Mouse (Mus musculus): Measurements from ENCODE around the gene Ptn. TPM values are rescaled to one million over a fixed set of nuclear protein-coding genes. Genes with fewer than 3 reads are reported as not detected.
A peak's percentile ranks its signal among the peaks of the same experiment; 100 is the strongest.
"Not testable (repeated sequence)": the region's sequence is repeated elsewhere in the genome, so short reads cannot be mapped to it uniquely, and the experiment has no call there.

The Ptn gene
- total RNA-seq, 2 experiments from 2014 or later, result 630 to 696 TPM

- intact Hi-C loops (cut with DNase I), result no loop called here
Observed at GRCm38 (mm10) chr6:36777567-36778337, 32.3 kb downstream of the Ptn start.

GRCm38 (mm10) chr6:36777039-36777438 is 33.0 kb downstream of the Ptn start:
- intact Hi-C loops (cut with DNase I), result no loop called here
- peak in 1 of 2 experiments; percentile 81 for DNase-seq (ENCODE audit: low spot score in 2 of 2)

More at GRCm38 (mm10) chr6:36777567-36778337, 32.3 kb downstream of the Ptn start:
- DNase-seq (ENCODE audit: low spot score in 2 of 2), result no peak

GRCm38 (mm10) chr6:36775647-36776360 is 34.2 kb downstream of the Ptn start:
- DNase-seq (ENCODE audit: low spot score in 2 of 2), result no peak
- intact Hi-C loops (cut with DNase I), result no loop called here

DNA sequence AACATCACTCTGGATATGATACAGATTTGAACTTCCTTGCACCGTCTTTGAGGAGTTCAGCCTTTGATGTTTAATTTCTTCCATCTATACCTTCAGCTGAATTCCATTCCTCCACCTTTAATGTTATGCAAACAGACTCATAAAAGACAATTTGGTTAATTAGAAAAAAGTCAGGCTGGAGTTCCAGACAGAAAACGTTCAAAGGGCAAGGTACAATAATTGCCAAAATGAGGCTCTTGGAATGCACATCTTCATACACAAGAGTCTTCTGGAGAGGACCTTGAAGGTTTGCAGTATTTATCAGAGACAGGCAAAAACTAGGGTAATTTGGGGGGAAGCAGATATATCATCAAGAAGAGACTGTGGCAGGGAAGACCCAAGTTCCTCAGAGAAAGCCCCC is 37.5 kb downstream of the Ptn start:
- intact Hi-C loops (cut with DNase I), result no loop called here
- DNase-seq (ENCODE audit: low spot score in 2 of 2), result no peak

GRCm38 (mm10) chr6:36769012-36769411 is 41.0 kb downstream of the Ptn start:
- DNase-seq (ENCODE audit: low spot score in 2 of 2), result no peak
- intact Hi-C loops (cut with DNase I), result no loop called here

- intact Hi-C loops (cut with DNase I), result no loop called here
- DNase-seq (ENCODE audit: low spot score in 2 of 2), result no peak
Observed at GRCm38 (mm10) chr6:36766941-36767340, 43.1 kb downstream of the Ptn start.

- DNase-seq (ENCODE audit: low spot score in 2 of 2), result peak in 1 of 2 experiments; percentile 35
- intact Hi-C loops (cut with DNase I), result no loop called here
Observed at GRCm38 (mm10) chr6:36755001-36755885, 54.8 kb downstream of the Ptn start.

DNA sequence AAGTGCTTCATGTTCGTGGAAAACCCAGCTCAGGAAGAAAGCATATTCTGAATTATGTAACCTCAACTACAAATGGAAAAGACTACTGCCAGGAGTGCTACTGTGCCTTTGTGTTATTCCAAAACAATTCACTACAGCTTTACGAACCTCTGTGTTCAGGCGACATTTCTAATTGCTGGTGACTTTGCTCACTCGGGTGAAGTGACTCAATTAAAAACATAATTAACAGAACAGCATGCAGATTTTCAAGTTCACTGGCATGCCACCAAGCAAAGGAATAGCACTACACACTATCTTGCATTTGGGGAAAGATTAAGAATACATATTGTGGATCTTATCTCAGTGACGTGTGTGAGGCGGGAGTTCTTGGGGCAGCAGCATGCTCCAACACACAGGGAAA is 57.1 kb downstream of the Ptn start:
- no peak for DNase-seq (ENCODE audit: low spot score in 2 of 2)
- intact Hi-C loops (cut with DNase I), result no loop called here

GRCm38 (mm10) chr6:36739811-36740210 is 70.2 kb downstream of the Ptn start:
- no peak for DNase-seq (ENCODE audit: low spot score in 2 of 2)
- intact Hi-C loops (cut with DNase I), result no loop called here

DNA sequence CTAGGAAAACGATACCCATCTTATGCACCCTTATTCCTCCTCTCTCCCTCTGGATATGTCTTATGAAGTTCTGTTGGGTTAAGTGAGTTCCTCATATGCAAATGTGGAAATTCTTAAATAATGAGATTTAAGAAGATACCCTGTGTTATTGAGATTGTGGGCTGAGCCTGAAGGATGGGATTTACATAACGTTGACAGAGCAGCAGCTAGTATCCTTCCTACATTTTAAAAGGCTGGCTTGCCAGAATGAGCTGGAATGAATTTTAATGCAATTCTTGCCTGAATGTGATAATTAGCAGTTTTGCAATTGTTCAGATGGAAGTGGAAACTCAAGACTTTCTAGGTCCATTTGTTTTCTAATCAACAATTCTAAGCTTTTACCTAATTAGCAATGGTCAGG is 73.3 kb downstream of the Ptn start:
- intact Hi-C loops (cut with DNase I), result no loop called here
- no peak for DNase-seq (ENCODE audit: low spot score in 2 of 2)

DNA sequence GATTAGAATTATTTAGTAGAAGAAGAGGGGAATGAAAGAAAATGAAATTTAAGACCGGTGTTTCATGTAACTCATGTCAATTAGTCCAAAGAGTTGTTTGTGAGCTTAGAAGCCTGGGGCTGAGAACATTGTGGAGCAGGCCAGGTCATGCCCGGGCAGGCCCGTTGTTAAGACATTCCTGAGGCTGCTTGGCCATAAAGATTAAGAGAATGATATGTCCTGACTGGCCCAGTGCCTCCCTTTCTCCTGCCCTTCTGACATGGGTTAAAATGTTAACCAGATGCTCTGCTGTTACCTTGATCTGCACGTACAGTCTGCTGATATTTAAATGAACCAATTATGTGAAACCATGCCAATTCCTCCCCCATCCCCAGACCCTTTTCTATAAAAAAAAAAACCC is 74.4 kb downstream of the Ptn start:
- intact Hi-C loops (cut with DNase I); DNase-seq (ENCODE audit: low spot score in 2 of 2): not testable (repeated sequence)

- intact Hi-C loops (cut with DNase I), result not testable (repeated sequence)
Observed at GRCm38 (mm10) chr6:36729811-36730210, 80.2 kb downstream of the Ptn start.

GRCm38 (mm10) chr6:36728079-36728478 is 81.9 kb downstream of the Ptn start:
- no peak for DNase-seq (ENCODE audit: low spot score in 2 of 2)
- intact Hi-C loops (cut with DNase I), result no loop called here

More at GRCm38 (mm10) chr6:36729811-36730210, 80.2 kb downstream of the Ptn start:
- DNase-seq (ENCODE audit: low spot score in 2 of 2), result not testable (repeated sequence)

DNA sequence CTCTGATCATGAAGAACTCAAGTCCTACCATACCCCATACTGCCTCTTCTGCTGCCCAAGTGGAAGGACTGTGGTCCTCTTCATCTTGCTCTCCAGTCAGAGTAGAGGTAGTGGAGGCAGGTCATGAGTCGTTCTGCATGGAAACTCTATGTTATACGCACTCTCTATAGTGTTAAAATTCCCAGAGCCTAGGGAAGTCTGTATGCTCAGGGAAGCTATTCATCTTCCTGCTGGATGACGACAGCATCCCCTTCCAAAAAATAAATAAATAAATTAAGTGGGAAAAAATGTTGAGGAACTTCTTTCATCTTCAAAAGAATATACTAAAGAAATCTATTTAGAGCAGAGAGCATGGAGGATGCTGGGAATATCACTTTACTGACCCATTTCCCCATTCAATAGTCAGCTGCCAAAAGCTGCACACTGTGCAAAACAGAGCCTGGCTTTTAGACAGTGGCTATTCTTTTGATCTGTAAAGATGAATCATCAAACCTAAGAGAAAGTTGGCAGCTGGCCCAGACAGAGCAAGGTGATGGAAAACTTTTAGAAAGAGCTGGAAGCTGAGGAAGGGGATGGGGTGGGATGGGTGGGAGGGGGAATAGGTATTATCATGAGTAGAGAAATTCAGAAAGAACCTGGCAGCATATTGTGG is 84.4 kb downstream of the Ptn start:
- intact Hi-C loops (cut with DNase I), result no loop called here
- peak in 1 of 2 experiments; percentile 39 for DNase-seq (ENCODE audit: low spot score in 2 of 2)

DNA sequence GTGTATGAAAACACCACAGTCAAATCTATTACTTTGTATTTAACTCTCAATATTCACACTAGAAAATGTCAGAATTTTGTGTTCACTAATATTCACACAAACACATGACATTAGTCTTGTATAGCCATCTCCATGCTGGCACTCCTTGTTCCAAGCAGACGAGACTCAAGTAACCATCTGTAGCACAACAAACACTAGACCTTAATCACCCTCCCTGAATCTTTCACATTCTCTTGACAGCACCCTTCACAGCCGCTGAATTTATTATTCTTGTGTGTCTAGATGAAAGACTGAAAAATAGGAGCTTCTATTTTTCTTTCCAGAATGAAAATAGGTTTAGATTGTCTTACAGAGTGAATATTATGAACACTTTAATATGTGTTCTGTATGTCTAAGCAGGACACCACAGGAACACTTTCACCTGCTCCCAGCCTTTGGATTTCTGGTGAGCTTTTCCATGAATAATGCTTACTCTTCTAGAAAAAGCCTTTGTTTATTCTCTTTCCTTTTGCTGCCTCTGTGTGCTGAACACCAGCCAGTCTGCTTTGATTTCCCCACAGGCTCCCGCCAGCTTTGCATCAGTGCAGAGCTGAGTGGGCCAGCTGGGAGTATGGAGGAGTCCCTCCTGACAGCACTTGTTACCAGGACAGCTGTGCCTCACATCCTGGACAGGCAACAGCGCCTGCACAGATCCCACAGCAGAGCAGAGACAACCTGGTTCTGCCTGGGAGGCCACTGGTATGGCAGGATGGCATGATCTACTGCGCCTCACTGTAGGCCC is 87.1 kb downstream of the Ptn start:
- intact Hi-C loops (cut with DNase I), result no loop called here
- peak; percentile 43 to 62 for DNase-seq (ENCODE audit: low spot score in 2 of 2)

GRCm38 (mm10) chr6:36713329-36713728 is 96.7 kb downstream of the Ptn start:
- intact Hi-C loops (cut with DNase I), result no loop called here
- no peak for DNase-seq (ENCODE audit: low spot score in 2 of 2)

GRCm38 (mm10) chr6:36695481-36695880 is 114.5 kb downstream of the Ptn start:
- intact Hi-C loops (cut with DNase I), result no loop called here
- no peak for DNase-seq (ENCODE audit: low spot score in 2 of 2)

GRCm38 (mm10) chr6:36691497-36691896 is 118.5 kb downstream of the Ptn start:
- intact Hi-C loops (cut with DNase I), result loop anchor here (1.0 to 5.0 kb wide), 2 partner anchors 212 to 356 kb away; no protein-coding TSS in a partner anchor
- DNase-seq (ENCODE audit: low spot score in 2 of 2), result peak; percentile 64
